Mouse (Mus musculus) small intestine, adult 2 months (tissue): ENCODE results near the gene Nadk. TPM values are rescaled to one million over a fixed set of nuclear protein-coding genes. Genes with fewer than 3 reads are reported as not detected.

Source experiments
- H3K27ac ChIP-seq: fragments of 200-500 bp; 2 replicates; pipeline ENCODE4 v1.5.1; 2012; ENCODE audit warnings: low read depth, low read length, control low read depth, inconsistent platforms; ENCODE audit not compliant: insufficient read depth
- H3K27me3 ChIP-seq: fragments of 200-500 bp; 2 replicates; pipeline ENCODE4 v1.6.1; 2012; ENCODE audit warnings: mild to moderate bottlenecking, moderate library complexity, low read length, inconsistent platforms; ENCODE audit not compliant: control insufficient read depth, insufficient read depth
- H3K36me3 ChIP-seq: fragments of 200-500 bp; 2 replicates; pipeline ENCODE4 v1.6.1; 2012; ENCODE audit warnings: mild to moderate bottlenecking, low read length, control low read depth, inconsistent platforms; ENCODE audit not compliant: control insufficient read depth, insufficient read depth
- H3K4me1 ChIP-seq: fragments of 200-500 bp; 2 replicates; pipeline ENCODE4 v1.6.1; 2012; ENCODE audit warnings: low read length, inconsistent platforms, mixed read lengths; ENCODE audit not compliant: control insufficient read depth, insufficient read depth, insufficient read length
- H3K4me3 ChIP-seq: fragments of 200-500 bp; 2 replicates; pipeline ENCODE4 v1.5.1; 2012; ENCODE audit warnings: low read depth, mild to moderate bottlenecking, control low read depth, inconsistent platforms, low read length, moderate library complexity
- CTCF ChIP-seq: fragments of 200-500 bp; IDR thresholded peaks from 2 replicates; pipeline ENCODE4 v1.5.1; 2012; ENCODE audit warnings: low read depth, mild to moderate bottlenecking, control low read depth, inconsistent platforms, low read length, moderate library complexity, mixed read lengths; ENCODE audit not compliant: insufficient replicate concordance, insufficient read length; ENCODE audit errors: extremely low read depth
- POLR2A ChIP-seq: fragments of 200-500 bp; IDR thresholded peaks from 2 replicates; pipeline ENCODE4 v1.6.1; 2012; ENCODE audit warnings: low read depth, mild to moderate bottlenecking, control low read depth, inconsistent platforms, low read length, moderate library complexity
- WGBS: fragments of 180-500 bp; shearing (Covaris S2); methylation state at CpG from one replicate; pipeline ENCODE4 v1.1.7; 2018; 5-methylcytosine and 5-hydroxymethylcytosine counted together
- polyA plus RNA-seq: library from polyadenylated mRNA; depleted of rRNA; stranded (reverse); fragments of >200 nt; gene quantifications from 2 replicates; pipeline ENCODE4 v1.2.3, GENCODE M21; 2012

Nadk gene
- polyA plus RNA-seq, 1 experiment, result 135 TPM

- Histone ChIP-seq H3K27me3 (no peaks in the 10 kb centered on the region), H3K4me1 (peaks cover 13% of the 10 kb centered on the region; the same call in 1 of the 2 replicates), H3K4me3 (no peak overlapping the region), H3K36me3 (peaks cover 30% of the 10 kb centered on the region), H3K27ac (no peak overlapping the region)
- WGBS, result 88% methylated on average over 9 of the region's 9 CpGs
- TF ChIP-seq CTCF (no peak), POLR2A (no peak)
These were observed 15.0 kb downstream of the Nadk start for GRCm38 (mm10) chr4:155577132-155577531.

DNA sequence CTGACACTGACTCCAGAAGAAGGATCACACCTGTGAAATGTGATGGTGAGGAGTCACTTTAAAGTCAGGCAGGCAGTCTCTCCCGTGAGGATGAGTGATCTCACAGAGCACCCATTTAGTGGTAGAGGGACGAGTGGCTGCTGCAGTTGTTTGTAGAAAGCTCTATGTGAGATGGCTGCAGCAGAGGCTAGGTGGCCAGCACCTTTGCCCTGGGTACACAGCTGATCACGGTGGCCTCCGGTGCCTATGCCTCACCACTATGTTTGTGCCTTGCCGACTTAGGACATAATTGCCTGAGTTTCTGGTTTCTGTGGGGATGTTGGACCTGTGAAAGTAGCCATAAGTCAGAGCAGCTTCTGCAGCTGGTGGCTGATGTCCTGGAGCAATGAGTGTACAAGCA, 15.6 kb downstream of the Nadk start:
- 78% methylated on average over 5 of the region's 5 CpGs for WGBS
- H3K27ac ChIP-seq, result no peak overlapping the region
- no peak overlapping the region for H3K4me3 ChIP-seq

DNA sequence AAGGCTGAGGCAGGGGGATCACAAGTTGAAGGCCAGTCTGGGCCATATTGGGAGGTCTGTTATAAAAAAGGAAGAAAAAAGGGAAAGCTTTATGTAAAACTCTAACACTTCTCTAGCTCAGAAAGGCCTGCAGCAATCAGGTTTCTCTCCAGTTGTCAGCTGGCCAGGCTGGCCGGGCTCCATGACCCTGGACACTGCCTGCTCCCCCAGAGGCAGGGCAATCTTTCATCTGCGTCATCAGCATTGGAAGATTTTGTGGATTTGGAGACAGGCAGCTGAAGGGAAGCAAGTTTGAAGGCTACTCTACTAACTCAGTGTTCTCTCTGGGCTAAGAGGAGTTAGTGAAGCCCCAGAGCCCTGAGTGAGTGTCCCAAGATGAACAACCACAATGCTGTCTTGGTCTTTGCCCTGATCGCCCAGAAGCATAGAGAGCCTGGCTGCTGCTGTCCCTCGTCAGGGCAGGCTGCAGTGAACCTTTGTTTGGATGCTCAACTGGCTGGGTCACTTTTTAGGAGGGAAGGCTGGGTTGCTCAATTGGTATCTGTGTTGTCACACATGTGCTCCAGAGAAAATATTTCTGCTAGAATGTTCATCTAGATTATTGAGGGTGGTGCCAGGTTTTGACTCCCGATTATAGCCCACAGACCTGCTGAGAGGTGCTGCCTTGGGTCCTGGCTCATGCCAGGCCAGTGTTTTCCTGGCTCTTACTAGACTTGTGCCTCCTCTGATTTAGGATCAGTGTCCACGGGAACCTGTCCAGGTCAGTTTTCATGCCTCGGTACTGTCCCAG, 16.4 kb downstream of the Nadk start:
- TF ChIP-seq CTCF (no peak), POLR2A (no peak)
- Histone ChIP-seq H3K27ac (no peak overlapping the region), H3K4me3 (no peak overlapping the region), H3K27me3 (no peaks in the 10 kb centered on the region), H3K36me3 (peaks cover 37% of the 10 kb centered on the region), H3K4me1 (peaks cover 13% of the 10 kb centered on the region)
- 81% methylated on average over 7 of the region's 7 CpGs for WGBS

More for the DNA sequence above, 15.6 kb downstream of the Nadk start:
- Histone ChIP-seq H3K4me1 (peaks cover 16% of the 10 kb centered on the region), H3K27me3 (no peaks in the 10 kb centered on the region), H3K36me3 (peaks cover 32% of the 10 kb centered on the region)
- TF ChIP-seq POLR2A, result no peak
- no peak for TF ChIP-seq CTCF

GRCm38 (mm10) chr4:155580420-155580819, 18.2 kb downstream of the Nadk start:
- peaks cover 55% of the 10 kb centered on the region for H3K36me3 ChIP-seq
- H3K4me1 ChIP-seq, result peaks cover 8% of the 10 kb centered on the region
- WGBS, result 28% methylated on average over 1 of the region's 1 CpGs
- TF ChIP-seq POLR2A (no peak), CTCF (peak; percentile 88; the same call in 1 of the 2 replicates)
- no peaks in the 10 kb centered on the region for H3K27me3 ChIP-seq
- no peak overlapping the region for H3K27ac ChIP-seq
- no peak overlapping the region for H3K4me3 ChIP-seq

DNA sequence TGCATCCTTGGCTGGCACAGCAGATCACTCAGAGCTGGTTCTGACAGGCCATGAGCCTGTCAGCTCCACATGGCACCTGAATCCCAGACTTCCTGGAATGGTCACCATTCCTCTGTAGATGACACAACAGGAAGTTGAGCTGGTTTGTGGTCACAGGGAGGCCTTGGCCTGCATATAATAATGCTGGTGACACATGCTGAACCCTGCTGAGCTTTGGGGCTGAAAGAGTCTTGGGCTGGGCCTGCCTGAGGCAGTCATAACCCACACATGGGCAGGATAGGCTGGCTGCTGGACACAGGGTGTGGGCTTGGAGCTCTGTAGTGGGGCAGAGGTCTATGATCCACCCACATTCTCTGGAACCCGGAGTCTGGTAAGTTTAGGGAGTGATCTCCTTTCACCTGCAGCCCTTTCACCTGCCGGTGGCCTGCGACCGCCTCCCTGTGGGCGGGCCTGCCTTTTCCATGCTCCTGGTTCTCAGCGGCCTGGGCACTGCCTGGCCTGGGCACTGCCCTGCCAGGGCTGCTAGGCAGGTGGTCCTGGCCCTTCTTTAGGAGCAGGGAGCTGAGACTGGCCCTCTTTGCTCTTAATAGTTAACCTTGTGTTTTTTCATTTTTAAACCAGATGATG, 20.2 kb downstream of the Nadk start:
- peaks cover 69% of the 10 kb centered on the region for H3K36me3 ChIP-seq

GRCm38 (mm10) chr4:155589356-155589755, 27.2 kb downstream of the Nadk start:
- H3K36me3 ChIP-seq, result peaks cover 62% of the 10 kb centered on the region
- TF ChIP-seq POLR2A (no peak), CTCF (no peak)
- no peak overlapping the region for H3K27ac ChIP-seq
- no peaks in the 10 kb centered on the region for H3K27me3 ChIP-seq
- 93% methylated on average over 5 of the region's 5 CpGs for WGBS
- H3K4me1 ChIP-seq, result no peaks in the 10 kb centered on the region
- H3K4me3 ChIP-seq, result no peak overlapping the region

More for the DNA sequence above, 20.2 kb downstream of the Nadk start:
- TF ChIP-seq CTCF, result 0 out of 2 replicates have a peak, but pooled peaks have one; percentile 17
- TF ChIP-seq POLR2A, result no peak
- Histone ChIP-seq H3K4me3 (no peak overlapping the region), H3K27ac (peak overlapping the region; percentile 46), H3K4me1 (peaks cover 8% of the 10 kb centered on the region), H3K27me3 (no peaks in the 10 kb centered on the region)
- 39% methylated on average over 6 of the region's 6 CpGs for WGBS

- Histone ChIP-seq H3K27ac (no peak overlapping the region), H3K4me1 (no peaks in the 10 kb centered on the region), H3K4me3 (no peak overlapping the region), H3K36me3 (peaks cover 45% of the 10 kb centered on the region), H3K27me3 (no peaks in the 10 kb centered on the region)
- 56% methylated on average over 7 of the region's 7 CpGs for WGBS
- TF ChIP-seq CTCF, result no peak
- no peak for TF ChIP-seq POLR2A
These were observed 29.0 kb downstream of the Nadk start for GRCm38 (mm10) chr4:155591012-155591719.
